Mouse (Mus musculus) kidney, embryonic 16.5 days (tissue): ENCODE results near the gene Birc5. TPM values are rescaled to one million over a fixed set of nuclear protein-coding genes. Genes with fewer than 3 reads are reported as not detected.
A peak's percentile ranks its signal among the peaks of the same experiment; 100 is the strongest.
"Not testable (repeated sequence)": the region's sequence is repeated elsewhere in the genome, so short reads cannot be mapped to it uniquely, and the experiment has no call there.

Experiments
- ATAC-seq: fragments of 200-750 bp; cut with Nextera tagmentation; 2 replicates; pipeline ENCODE4 v1.8.0; 2017; ENCODE audit warnings: moderate TSS enrichment; ENCODE audit not compliant: low FRiP score, low TSS enrichment
- H3K27ac ChIP-seq: fragments of 300-500 bp; sonication (generic); 2 replicates; pipeline ENCODE4 v1.5.1; 2014; ENCODE audit warnings: low read length
- H3K27me3 ChIP-seq: fragments of 300-500 bp; sonication (generic); 2 replicates; pipeline ENCODE4 v1.6.1; 2014; ENCODE audit warnings: low read length, control low read depth, mixed read lengths; ENCODE audit not compliant: insufficient read depth
- H3K36me3 ChIP-seq: fragments of 300-500 bp; sonication (generic); 2 replicates; pipeline ENCODE4 v1.6.1; 2014; ENCODE audit warnings: low read length, control low read depth, mixed read lengths; ENCODE audit not compliant: insufficient read depth
- H3K4me1 ChIP-seq: fragments of 300-500 bp; sonication (generic); 2 replicates; pipeline ENCODE4 v1.6.1; 2014; ENCODE audit warnings: low read length, control low read depth, mixed read lengths; ENCODE audit not compliant: insufficient read depth
- H3K4me2 ChIP-seq: fragments of 300-500 bp; sonication (generic); replicated peaks from 2 replicates; pipeline ENCODE4 v1.6.1; 2014; ENCODE audit warnings: low read depth, low read length
- H3K4me3 ChIP-seq: fragments of 300-500 bp; sonication (generic); 2 replicates; pipeline ENCODE4 v1.5.1; 2014; ENCODE audit warnings: mild to moderate bottlenecking, low read length
- H3K9ac ChIP-seq: fragments of 300-500 bp; sonication (generic); replicated peaks from 2 replicates; pipeline ENCODE4 v1.6.1; 2014; ENCODE audit warnings: low read length
- H3K9me3 ChIP-seq: fragments of 300-500 bp; sonication (generic); 2 replicates; pipeline ENCODE4 v1.6.1; 2016; ENCODE audit warnings: low read length, control low read depth
- WGBS: fragments of 180-500 bp; shearing (Covaris S2); extraction: QIAGEN DNeasy Blood & Tissue Kit; methylation state at CpG from one replicate; pipeline ENCODE4 v1.1.7; 2014; 5-methylcytosine and 5-hydroxymethylcytosine counted together
- polyA plus RNA-seq: library from polyadenylated mRNA; unstranded; fragments of >200 nt; fragmentation: Nextera tagmentation; extraction: Ambion mirVana; gene quantifications from 2 replicates; pipeline ENCODE4 v1.2.1, GENCODE M21; 2015

Gene Birc5
- polyA plus RNA-seq, 1 experiment from 2014 or later: 284 TPM

DNA sequence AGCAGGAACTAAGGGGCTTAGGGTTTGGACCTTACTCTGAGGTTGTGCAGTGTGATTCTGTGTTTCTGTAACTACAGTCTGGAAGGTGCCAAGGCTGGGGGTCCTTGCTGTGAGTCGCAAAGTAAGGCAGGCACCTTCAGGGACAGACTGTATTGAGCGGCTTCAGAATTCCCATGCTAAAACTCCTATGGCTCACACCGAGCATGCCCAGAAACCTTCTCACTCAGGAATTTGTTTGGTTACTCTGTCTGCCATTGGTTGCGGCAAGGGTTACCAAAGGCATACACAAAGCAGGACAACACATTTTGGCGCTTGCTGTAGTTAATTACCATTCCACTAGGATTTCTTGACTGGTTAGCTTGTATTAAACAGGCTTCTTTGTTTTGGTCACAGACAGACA, 22.9 kb upstream of the Birc5 start:
- Histone ChIP-seq H3K4me2 (peak overlapping the region; percentile 87), H3K4me1 (peaks cover 72% of the 10 kb centered on the region), H3K9ac (peak overlapping the region; percentile 84), H3K9me3 (no peaks in the 10 kb centered on the region), H3K27me3 (no peaks in the 10 kb centered on the region), H3K27ac (peak overlapping the region; percentile 92), H3K4me3 (peak overlapping the region; percentile 70), H3K36me3 (peaks cover 8% of the 10 kb centered on the region; the same call in 1 of the 2 replicates)
- WGBS: 8% methylated on average over 5 of the region's 5 CpGs
- ATAC-seq: no peak; the same call in 1 of the 2 replicates

DNA sequence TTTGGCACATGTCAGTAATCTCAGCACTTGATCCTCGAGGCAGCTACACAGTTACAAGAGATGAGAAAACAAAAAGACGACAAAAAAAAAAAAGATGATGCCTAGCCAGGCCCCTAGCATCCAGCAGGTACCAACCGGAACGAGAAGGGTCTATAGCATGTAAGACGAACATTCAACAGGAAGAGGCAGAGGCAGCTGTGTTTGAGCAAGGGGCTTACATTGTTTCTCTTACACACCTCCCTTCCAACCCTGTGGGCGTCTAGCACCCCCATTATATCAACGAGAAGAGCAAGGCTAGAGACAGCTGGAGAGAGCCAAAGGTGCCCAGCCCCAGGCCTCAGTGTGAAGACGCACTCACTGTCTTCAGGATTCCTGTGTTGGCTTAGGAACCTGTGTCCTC, 22.1 kb upstream of the Birc5 start:
- WGBS: 58% methylated on average over 8 of the region's 8 CpGs

DNA sequence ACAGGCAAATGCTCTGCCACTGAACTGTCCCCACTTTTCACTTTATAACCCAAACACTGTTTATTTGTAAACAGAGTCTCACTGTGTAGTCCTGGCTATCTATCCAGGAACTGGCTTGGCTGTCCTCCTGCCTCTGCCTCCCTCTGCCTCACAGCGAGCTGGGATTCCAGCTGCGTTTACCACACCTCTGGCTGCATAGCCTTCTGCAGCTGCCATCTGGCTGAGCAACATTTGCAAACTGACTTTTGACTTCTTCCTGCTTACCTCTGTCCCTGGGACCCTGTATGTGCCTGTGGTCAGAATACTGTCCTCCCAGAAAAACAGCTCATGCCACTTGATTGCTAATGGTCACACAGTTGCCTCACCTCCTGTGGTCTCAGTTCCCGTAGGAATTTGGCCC, 21.7 kb upstream of the Birc5 start:
- Histone ChIP-seq H3K4me3 (no peak overlapping the region), H3K9ac (no peak overlapping the region), H3K4me1 (peaks cover 77% of the 10 kb centered on the region), H3K36me3 (peaks cover 5% of the 10 kb centered on the region; the same call in 1 of the 2 replicates), H3K4me2 (no peak overlapping the region), H3K9me3 (no peaks in the 10 kb centered on the region), H3K27ac (no peak overlapping the region), H3K27me3 (no peaks in the 10 kb centered on the region)
- WGBS: 63% methylated on average over 3 of the region's 3 CpGs
- no peak for ATAC-seq

More for the DNA sequence above, 22.1 kb upstream of the Birc5 start:
- Histone ChIP-seq H3K9me3 (no peaks in the 10 kb centered on the region), H3K27me3 (no peaks in the 10 kb centered on the region), H3K4me1 (peaks cover 72% of the 10 kb centered on the region), H3K36me3 (peaks cover 5% of the 10 kb centered on the region; the same call in 1 of the 2 replicates), H3K27ac (no peak overlapping the region; the same call in 1 of the 2 replicates), H3K4me2 (no peak overlapping the region; the same call in 1 of the 2 replicates), H3K4me3 (no peak overlapping the region), H3K9ac (peak overlapping the region; percentile 84)
- no peak for ATAC-seq

DNA sequence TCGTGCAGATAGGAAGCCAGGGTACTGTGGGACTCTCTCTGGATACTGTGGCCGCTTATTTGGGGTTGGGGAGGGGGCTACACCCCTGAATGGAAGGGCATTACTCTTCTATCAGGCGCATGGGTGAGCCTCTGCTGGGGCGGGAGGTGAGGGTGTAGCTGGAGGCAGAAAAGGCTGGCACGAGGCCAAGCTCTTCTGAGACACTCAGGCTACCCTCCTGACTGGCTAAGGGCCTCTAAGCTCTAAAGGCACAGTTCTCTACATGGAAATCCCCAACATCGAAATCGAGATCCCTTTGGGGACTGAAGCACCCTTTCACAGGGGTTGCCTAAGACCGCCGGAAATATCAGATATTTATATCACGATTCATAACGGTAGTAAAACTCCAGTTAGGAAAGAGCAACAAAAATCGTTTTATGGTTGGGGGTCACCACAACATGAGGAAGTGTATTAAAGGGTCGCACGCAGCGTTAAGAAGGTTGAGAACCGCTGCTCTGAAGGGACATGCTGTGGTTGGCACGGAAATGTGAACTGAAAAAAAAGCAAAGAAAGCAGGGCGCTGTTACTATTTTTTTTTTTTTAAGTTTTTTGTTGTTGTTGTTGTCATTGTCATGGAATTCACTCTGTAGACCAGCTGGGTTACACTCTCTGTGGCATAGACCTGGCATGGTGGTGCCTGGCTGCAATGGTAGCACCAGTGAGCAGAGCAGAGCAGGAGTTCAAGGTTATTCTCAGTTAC, 20.7 kb upstream of the Birc5 start:
- Histone ChIP-seq H3K27ac (peak overlapping the region; percentile 81), H3K9ac (no peak overlapping the region), H3K27me3 (no peaks in the 10 kb centered on the region), H3K4me1 (peaks cover 67% of the 10 kb centered on the region), H3K4me3 (no peak overlapping the region), H3K36me3 (peaks cover under 1% of the 10 kb centered on the region; the same call in 1 of the 2 replicates), H3K9me3 (no peaks in the 10 kb centered on the region), H3K4me2 (no peak overlapping the region)
- ATAC-seq: no peak
- WGBS: 73% methylated on average over 18 of the region's 18 CpGs

DNA sequence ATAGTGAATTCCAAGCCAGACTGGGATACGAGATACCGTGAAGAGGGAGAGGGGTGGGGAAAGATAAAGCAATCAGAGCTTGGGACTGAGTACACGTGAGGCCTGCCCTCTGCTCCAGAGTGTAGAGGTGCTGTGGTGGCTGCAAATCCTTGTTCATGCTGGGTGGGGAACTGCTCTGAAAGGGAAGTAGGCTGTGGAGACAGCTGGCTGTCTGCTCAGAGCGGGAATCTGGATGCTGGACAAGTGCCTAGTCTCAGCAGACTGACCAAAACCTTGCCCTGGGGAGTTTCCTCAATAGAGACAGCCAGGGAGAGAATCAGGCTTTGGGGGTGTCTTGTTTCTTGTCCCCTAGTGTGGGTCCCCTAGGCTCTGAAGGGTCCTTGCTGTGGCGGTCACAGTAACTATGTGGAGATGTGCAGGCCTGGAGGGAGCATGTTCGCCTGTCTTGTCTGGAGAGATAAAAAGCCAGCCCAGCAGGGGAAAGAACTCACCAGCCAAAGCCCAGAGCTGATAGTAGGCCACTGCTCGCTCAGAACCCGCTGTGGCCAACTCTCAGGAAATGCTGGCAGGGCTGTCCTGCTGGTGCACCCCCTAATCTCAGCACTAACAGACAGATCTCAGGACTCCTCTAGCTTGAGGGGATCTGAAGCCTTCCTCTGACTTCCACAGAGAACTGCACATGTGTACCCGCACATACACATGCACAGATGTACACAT, 20.0 kb upstream of the Birc5 start:
- Histone ChIP-seq H3K4me1 (peaks cover 61% of the 10 kb centered on the region), H3K27me3 (no peaks in the 10 kb centered on the region), H3K27ac (peak overlapping the region; percentile 81), H3K36me3 (no peaks in the 10 kb centered on the region), H3K4me3 (no peak overlapping the region), H3K9ac (no peak overlapping the region), H3K9me3 (no peaks in the 10 kb centered on the region), H3K4me2 (no peak overlapping the region)
- no peak for ATAC-seq
- 50% methylated on average over 9 of the region's 9 CpGs for WGBS

DNA sequence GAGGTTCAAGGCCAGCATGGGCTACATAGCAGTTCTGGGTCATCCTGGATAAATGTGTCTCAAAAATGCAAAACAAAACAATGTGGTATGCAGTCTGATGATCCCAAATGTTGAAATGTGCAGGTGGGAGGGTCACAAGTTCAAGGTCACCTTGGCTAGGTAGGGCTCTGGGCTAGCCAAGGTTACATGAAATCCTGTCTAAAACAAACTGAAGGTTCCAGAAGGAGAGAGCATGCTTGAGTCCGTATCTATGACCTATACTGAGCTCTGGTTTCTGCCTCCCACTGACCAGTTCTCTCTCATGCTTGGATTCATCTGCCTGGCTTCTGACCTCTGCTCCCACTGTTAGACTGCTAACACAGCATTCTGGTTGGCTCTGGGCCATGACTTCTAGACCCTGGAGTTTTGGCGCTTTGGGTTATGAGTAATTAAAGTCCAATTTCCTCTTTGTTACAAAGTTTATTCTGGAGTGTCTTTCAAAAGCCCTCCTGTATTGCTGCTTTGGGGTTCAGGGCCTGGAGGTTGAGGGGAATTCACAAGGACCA, 19.3 kb upstream of the Birc5 start:
- no peaks in the 10 kb centered on the region for H3K9me3 ChIP-seq
- ATAC-seq: no peak

DNA sequence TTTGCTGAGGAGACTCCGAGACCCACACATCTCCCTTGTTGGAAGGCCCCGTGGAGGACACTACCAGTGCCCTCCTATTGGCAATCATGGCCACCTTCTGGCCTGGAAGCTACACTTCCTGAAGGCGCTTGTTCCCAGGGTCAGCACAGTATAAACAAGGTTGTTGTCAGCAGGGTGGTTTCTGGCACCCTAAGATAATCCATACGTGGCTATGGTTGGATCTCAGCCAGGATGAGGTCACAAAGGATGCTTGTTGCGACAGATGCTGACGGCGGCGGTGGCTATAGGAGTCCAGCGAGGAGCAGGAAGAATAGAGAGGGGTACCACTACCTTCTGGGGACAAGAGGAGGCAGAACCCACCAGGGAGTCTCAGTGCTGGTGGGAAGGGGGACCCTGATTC, 18.6 kb upstream of the Birc5 start:
- peak overlapping the region; percentile 81 for H3K27ac ChIP-seq
- H3K9ac ChIP-seq: no peak overlapping the region
- H3K9me3 ChIP-seq: no peaks in the 10 kb centered on the region
- H3K4me2 ChIP-seq: no peak overlapping the region
- H3K27me3 ChIP-seq: no peaks in the 10 kb centered on the region
- H3K4me3 ChIP-seq: no peak overlapping the region
- H3K36me3 ChIP-seq: no peaks in the 10 kb centered on the region
- 71% methylated on average over 9 of the region's 9 CpGs for WGBS
- H3K4me1 ChIP-seq: peaks cover 50% of the 10 kb centered on the region
- no peak for ATAC-seq

More for the DNA sequence above, 19.3 kb upstream of the Birc5 start:
- no peaks in the 10 kb centered on the region for H3K27me3 ChIP-seq
- peak overlapping the region; percentile 81 for H3K27ac ChIP-seq
- no peak overlapping the region for H3K4me2 ChIP-seq
- WGBS: 22% methylated on average over 2 of the region's 2 CpGs
- no peak overlapping the region for H3K9ac ChIP-seq
- H3K4me1 ChIP-seq: peaks cover 57% of the 10 kb centered on the region
- H3K4me3 ChIP-seq: no peak overlapping the region
- H3K36me3 ChIP-seq: no peaks in the 10 kb centered on the region

DNA sequence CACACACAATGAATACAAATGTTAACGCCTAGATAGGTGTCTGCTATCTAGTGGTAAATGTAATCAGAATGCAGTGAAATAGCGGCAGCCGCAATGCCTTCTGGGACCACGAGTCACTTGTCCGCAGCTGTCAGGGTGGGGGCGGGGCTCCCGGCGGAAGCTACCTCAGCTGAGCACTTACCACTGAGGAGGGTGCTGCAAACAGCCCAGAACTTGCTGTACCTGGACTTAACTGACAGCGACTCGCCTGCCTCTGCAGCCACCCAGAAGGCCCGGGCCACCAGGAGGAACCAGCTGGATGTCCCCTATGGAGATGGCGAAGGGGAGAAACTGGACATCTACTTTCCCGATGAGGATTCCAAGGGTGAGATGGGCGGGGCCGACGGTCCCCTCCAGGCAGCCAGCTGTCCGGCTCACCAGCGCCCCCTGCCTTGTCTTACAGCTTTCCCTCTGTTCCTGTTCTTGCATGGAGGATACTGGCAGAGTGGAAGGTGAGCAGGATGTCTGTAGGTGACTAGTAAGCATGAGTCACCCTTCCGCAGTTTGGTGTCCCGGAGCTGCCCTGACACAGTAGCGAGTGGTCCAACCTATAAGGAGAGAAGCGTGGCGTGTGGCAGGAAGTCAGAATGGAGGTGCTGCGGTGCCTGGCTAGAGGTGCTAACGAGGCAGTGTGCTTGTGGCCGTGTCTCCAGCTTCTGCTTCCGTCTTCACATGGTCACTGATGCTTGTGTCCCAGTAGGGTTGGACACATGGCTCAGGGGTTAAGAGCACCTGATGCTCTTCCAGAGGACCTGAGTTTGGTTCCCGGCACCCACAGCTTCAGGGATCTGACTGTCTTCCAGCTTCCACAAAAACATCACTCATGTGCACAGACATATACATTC, 16.7 kb upstream of the Birc5 start:
- 0 out of 2 replicates have a peak, but pooled peaks have one; percentile 33 for ATAC-seq
- H3K9me3 ChIP-seq: no peaks in the 10 kb centered on the region
- WGBS: 21% methylated on average over 28 of the region's 28 CpGs
- no peak overlapping the region for H3K9ac ChIP-seq
- peak overlapping the region; percentile 54 for H3K4me2 ChIP-seq
- H3K4me3 ChIP-seq: peak overlapping the region; percentile 31
- no peaks in the 10 kb centered on the region for H3K27me3 ChIP-seq
- H3K36me3 ChIP-seq: no peaks in the 10 kb centered on the region
- 0 out of 2 replicates have a peak overlapping the region, but pooled peaks have one; percentile 1 for H3K27ac ChIP-seq
- peaks cover 39% of the 10 kb centered on the region for H3K4me1 ChIP-seq

DNA sequence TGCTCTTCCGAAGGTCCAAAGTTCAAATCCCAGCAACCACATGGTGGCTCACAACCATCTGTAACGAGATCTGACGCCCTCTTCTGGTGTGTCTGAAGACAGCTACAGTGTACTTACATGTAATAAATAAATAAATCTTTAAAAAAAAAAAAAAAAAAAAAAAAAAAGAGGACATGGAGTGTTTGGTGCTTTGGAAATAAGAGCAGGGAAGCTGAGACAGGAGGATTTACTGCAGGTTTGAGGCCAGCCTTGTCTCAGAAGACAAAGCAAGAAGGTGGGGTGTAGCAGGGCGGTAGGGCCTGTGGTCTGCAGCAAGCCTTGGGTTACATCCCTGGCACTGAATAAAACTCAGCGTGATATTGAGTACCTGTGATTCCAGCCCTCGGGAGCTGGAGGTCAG, 15.5 kb upstream of the Birc5 start:
- not testable (repeated sequence) for H3K36me3 ChIP-seq, H3K4me2 ChIP-seq, H3K9me3 ChIP-seq, H3K9ac ChIP-seq, H3K4me3 ChIP-seq, ATAC-seq, H3K27me3 ChIP-seq
- Histone ChIP-seq H3K4me1 (peaks cover 31% of the 10 kb centered on the region), H3K27ac (0 out of 2 replicates have a peak overlapping the region, but pooled peaks have one; percentile 33)
- 88% methylated on average over 4 of the region's 6 CpGs for WGBS
